Mouse (Mus musculus) megakaryocyte-erythroid progenitor cell, adult 5 weeks (primary cell): ENCODE results near the gene Foxa3. TPM values are rescaled to one million over a fixed set of nuclear protein-coding genes. Genes with fewer than 3 reads are reported as not detected.

Experiments
- polyA plus RNA-seq: library from polyadenylated mRNA; stranded (reverse); fragments of >175 nt; gene quantifications from 2 replicates; pipeline ENCODE4 v1.2.3, GENCODE M21; 2012

Foxa3 gene
- not detected in 2 replicates for polyA plus RNA-seq

GRCm38 (mm10) chr7:19023357-19023814, at the start of gene Foxa3:
TSS of gene Foxa3 (minus strand) at chr7:19023538.

GRCm38 (mm10) chr7:19054047-19054776, 30.9 kb upstream of the Foxa3 start, which contains the start of gene Rsph6a:
TSS of gene Rsph6a (plus strand) at chr7:19054690.

GRCm38 (mm10) chr7:19024096-19024506, 763 bp upstream of the Foxa3 start, which contains the start of gene Sympk:
TSS of gene Sympk (plus strand) at chr7:19024377.

GRCm38 (mm10) chr7:19003902-19004630, 19.3 kb downstream of the Foxa3 start, which contains the start of gene Irf2bp1:
TSS of gene Irf2bp1 (plus strand) at chr7:19004044.

GRCm38 (mm10) chr7:18990601-18991295, 32.6 kb downstream of the Foxa3 start, which contains the start of gene Mypop:
TSS of gene Mypop (plus strand) at chr7:18991245.

GRCm38 (mm10) chr7:18987100-18987499, 36.2 kb downstream of the Foxa3 start, which contains the start of gene Nanos2:
TSS of gene Nanos2 (plus strand) at chr7:18987400.

Other genes starting within 250 kb of the Foxa3 start
- gene Psg19, start 225.0 kb downstream of the Foxa3 start, polyA plus RNA-seq, result 0.03 TPM in 1 of 2 replicates, not detected in the other
- 0.04 TPM in 1 of 2 replicates, not detected in the other for gene Psg17, start 201.9 kb downstream of the Foxa3 start, polyA plus RNA-seq
- 0.10 and 0.11 TPM in 2 replicates for gene Mill2, start 183.6 kb downstream of the Foxa3 start, polyA plus RNA-seq
- 194 and 247 TPM in 2 replicates for gene Pglyrp1, start 152.2 kb downstream of the Foxa3 start, polyA plus RNA-seq
- gene Ccdc61, start 113.1 kb downstream of the Foxa3 start, polyA plus RNA-seq, result 61.5 and 67.8 TPM in 2 replicates
- gene Nova2, start 97.7 kb downstream of the Foxa3 start, polyA plus RNA-seq, result 0.02 and 0.05 TPM in 2 replicates
- not detected in 2 replicates for gene Nanos2, start 36.1 kb downstream of the Foxa3 start, polyA plus RNA-seq
- 0.44 and 0.51 TPM in 2 replicates for gene Mypop, start 32.3 kb downstream of the Foxa3 start, polyA plus RNA-seq
- 99.0 and 114 TPM in 2 replicates for gene Irf2bp1, start 19.5 kb downstream of the Foxa3 start, polyA plus RNA-seq
- gene Sympk, start 839 bp upstream of the Foxa3 start, polyA plus RNA-seq, result 198 and 236 TPM in 2 replicates
- 0.05 TPM in 1 of 2 replicates, not detected in the other for gene Rsph6a, start 31.2 kb upstream of the Foxa3 start, polyA plus RNA-seq
- gene Dmwd, start 52.7 kb upstream of the Foxa3 start, polyA plus RNA-seq, result 41.0 and 66.8 TPM in 2 replicates
- 13.5 and 23.0 TPM in 2 replicates for gene Dmpk, start 60.3 kb upstream of the Foxa3 start, polyA plus RNA-seq
- 13.5 and 23.0 TPM in 2 replicates for gene Six5, start 71.1 kb upstream of the Foxa3 start, polyA plus RNA-seq
- 0.06 TPM in 1 of 2 replicates, not detected in the other for gene Gm4969, start 94.8 kb upstream of the Foxa3 start, polyA plus RNA-seq
- gene Fbxo46, start 96.3 kb upstream of the Foxa3 start, polyA plus RNA-seq, result 16.3 and 20.9 TPM in 2 replicates
- 11.6 and 14.2 TPM in 2 replicates for gene Qpctl, start 125.8 kb upstream of the Foxa3 start, polyA plus RNA-seq
- 52.2 and 53.2 TPM in 2 replicates for gene Snrpd2, start 126.2 kb upstream of the Foxa3 start, polyA plus RNA-seq
- 0.02 and 0.15 TPM in 2 replicates for gene Gipr, start 142.6 kb upstream of the Foxa3 start, polyA plus RNA-seq
- 19.2 and 24.7 TPM in 2 replicates for gene Eml2, start 152.9 kb upstream of the Foxa3 start, polyA plus RNA-seq
- gene Gpr4, start 189.0 kb upstream of the Foxa3 start, polyA plus RNA-seq, result 0.10 and 0.34 TPM in 2 replicates
- gene Opa3, start 204.8 kb upstream of the Foxa3 start, polyA plus RNA-seq, result 15.0 and 16.4 TPM in 2 replicates
- 292 and 301 TPM in 2 replicates for gene Vasp, start 248.3 kb upstream of the Foxa3 start, polyA plus RNA-seq